8 mouse cellular contexts compared by ENCODE assay signal in the genomic region with DNA sequence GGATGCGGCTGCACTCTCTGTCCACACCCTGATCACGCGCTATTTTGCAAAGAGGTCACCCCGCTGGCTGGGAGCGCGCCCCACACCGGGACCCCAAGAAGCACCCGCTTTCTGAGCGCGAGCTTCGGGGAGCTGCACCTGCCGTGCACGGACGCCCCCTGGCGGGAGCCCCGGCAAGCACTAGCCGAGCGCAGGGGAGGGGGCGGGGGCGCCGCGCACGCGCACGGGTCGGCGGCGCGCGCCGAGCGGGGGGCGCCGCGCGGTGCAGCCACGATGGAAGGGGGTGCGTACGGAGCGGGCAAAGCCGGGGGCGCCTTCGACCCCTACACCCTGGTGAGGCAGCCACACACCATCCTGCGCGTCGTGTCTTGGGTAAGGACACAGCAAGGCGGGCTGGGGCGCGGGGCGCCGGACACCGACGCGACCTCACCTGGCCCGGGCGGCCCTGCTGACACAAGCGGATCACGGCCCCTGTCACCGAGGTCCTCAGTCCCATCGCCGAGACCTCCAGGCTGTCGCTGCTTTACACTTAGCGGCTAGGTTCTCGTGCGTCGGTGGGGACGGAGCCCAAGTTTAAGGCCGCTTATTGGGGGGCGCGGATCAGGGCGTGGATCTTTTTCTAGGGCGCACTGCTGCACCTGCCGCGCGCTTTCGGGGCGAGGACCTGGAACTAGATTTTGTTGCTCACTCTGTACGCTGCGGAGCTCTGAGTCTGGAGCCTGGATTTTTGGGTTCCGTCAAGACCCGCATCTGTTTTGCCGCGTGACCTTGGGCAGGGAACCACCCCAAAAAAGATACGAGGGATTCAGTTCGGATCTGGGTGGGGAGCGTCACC. TPM values are rescaled to one million over a fixed set of nuclear protein-coding genes. Genes with fewer than 3 reads are reported as not detected.
DNase-seq lines count a peak whose midpoint lies in the region; ATAC-seq and TF ChIP-seq lines count a peak whose summit lies in the region.

Gene Syngr1, plus strand, starts transcription at position 214 of the 835 bp plus-strand sequence.
Gene Rpl3, minus strand, starts transcription at position 748 of the 835 bp plus-strand sequence.

- peak within 1 kb of the TSS; percentile 63 for H3K4me3 ChIP-seq in embryonic facial prominence, embryonic 13.5 days
- peak within 1 kb of the TSS; percentile 63 for H3K4me3 ChIP-seq in limb, embryonic 14.5 days (replicated peaks; ENCODE audit: low read length)
- H3K4me3 ChIP-seq in midbrain, embryonic 14.5 days (replicated peaks; ENCODE audit: low read depth, low read length), result peak within 1 kb of the TSS; percentile 75

- peak; percentile 21; the same call in 1 of the 2 replicates for ATAC-seq in embryonic facial prominence, embryonic 13.5 days (ENCODE audit: insufficient number of reproducible peaks, insufficient read depth, low FRiP score, low TSS enrichment, low read depth)
- ATAC-seq in limb, embryonic 14.5 days (ENCODE audit: low FRiP score, low read depth), result peak; percentile 45
- peak; percentile 73 for ATAC-seq in midbrain, embryonic 14.5 days (ENCODE audit: low FRiP score, low TSS enrichment)

- H3K4me1 ChIP-seq in embryonic facial prominence, embryonic 13.5 days, result peaks cover 16% of the 10 kb centered on the region
- peaks cover 6% of the 10 kb centered on the region for H3K4me1 ChIP-seq in limb, embryonic 14.5 days (ENCODE audit: control insufficient read depth, insufficient read depth, low read length)
- peaks cover 10% of the 10 kb centered on the region for H3K4me1 ChIP-seq in midbrain, embryonic 14.5 days (ENCODE audit: control insufficient read depth, insufficient read depth, low read length)

- peak; percentile 84 for DNase-seq in layer of hippocampus, adult 11-12 months (ENCODE audit: low spot score)
- DNase-seq in layer of hippocampus, adult 9-10 months (ENCODE audit: low spot score), result no peak
- peak; percentile 55 to 69 for DNase-seq in heart, adult 9 months (ENCODE audit: low spot score in 2 of 2)
- DNase-seq in kidney, adult 8-10 months, result peak; percentile 59 to 70
- DNase-seq in limb, embryonic 14.5 days (ENCODE audit: low spot score), result peak; percentile 43
- DNase-seq in midbrain, embryonic 14.5 days, result peak; percentile 92
- DNase-seq in spleen, adult 18-20 months, result peak; percentile 45 to 76

- H3K9me3 ChIP-seq in embryonic facial prominence, embryonic 13.5 days, result no peaks in the 10 kb centered on the region
- no peaks in the 10 kb centered on the region for H3K9me3 ChIP-seq in limb, embryonic 14.5 days (ENCODE audit: control insufficient read depth, low read length)
- no peaks in the 10 kb centered on the region for H3K9me3 ChIP-seq in midbrain, embryonic 14.5 days (ENCODE audit: control insufficient read depth, low read length)

- H3K36me3 ChIP-seq in embryonic facial prominence, embryonic 13.5 days, result no peaks in the 10 kb centered on the region
- no peaks in the 10 kb centered on the region for H3K36me3 ChIP-seq in limb, embryonic 14.5 days (ENCODE audit: control insufficient read depth, insufficient read depth, low read length)
- H3K36me3 ChIP-seq in midbrain, embryonic 14.5 days (ENCODE audit: control insufficient read depth, insufficient read depth, low read length), result no peaks in the 10 kb centered on the region

- WGBS in embryonic facial prominence, embryonic 13.5 days, result 1% methylated on average over 84 of the region's 86 CpGs
- 2% methylated on average over 74 of the region's 86 CpGs for WGBS in limb, embryonic 14.5 days
- WGBS in midbrain, embryonic 14.5 days, result under 1% methylated on average over 86 of the region's 86 CpGs

- peak within 1 kb of the TSS; percentile 69 for H3K9ac ChIP-seq in embryonic facial prominence, embryonic 13.5 days
- peak within 1 kb of the TSS; percentile 56 for H3K9ac ChIP-seq in limb, embryonic 14.5 days (ENCODE audit: low read depth, low read length, severe bottlenecking)
- H3K9ac ChIP-seq in midbrain, embryonic 14.5 days (replicated peaks; ENCODE audit: low read length), result peak within 1 kb of the TSS; percentile 84

- TF ChIP-seq POLR2A in limb, embryonic 14.5 days (IDR thresholded peaks at IDR 0.05; ENCODE audit: borderline replicate concordance, extremely low read depth, insufficient read depth, insufficient read length), result no peak

- H3K27ac ChIP-seq in embryonic facial prominence, embryonic 13.5 days, result no peak within 1 kb of the TSS
- no peak within 1 kb of the TSS for H3K27ac ChIP-seq in limb, embryonic 14.5 days (replicated peaks; ENCODE audit: low read depth, low read length)
- H3K27ac ChIP-seq in midbrain, embryonic 14.5 days (replicated peaks; ENCODE audit: low read depth, low read length), result 0 out of 2 replicates have a peak within 1 kb of the TSS, but pooled peaks have one; percentile 37

- peak within 1 kb of the TSS; percentile 97 for H3K4me2 ChIP-seq in embryonic facial prominence, embryonic 13.5 days
- peak within 1 kb of the TSS; percentile 97 for H3K4me2 ChIP-seq in limb, embryonic 14.5 days (replicated peaks; ENCODE audit: low read depth, low read length, severe bottlenecking)
- peak within 1 kb of the TSS; percentile 76 for H3K4me2 ChIP-seq in midbrain, embryonic 14.5 days (ENCODE audit: low read length)

- peaks cover 62% of the 10 kb centered on the region for H3K27me3 ChIP-seq in embryonic facial prominence, embryonic 13.5 days
- H3K27me3 ChIP-seq in limb, embryonic 14.5 days (ENCODE audit: control insufficient read depth, insufficient read depth, low read length), result peaks cover 28% of the 10 kb centered on the region
- no peaks in the 10 kb centered on the region; the same call in 1 of the 2 replicates for H3K27me3 ChIP-seq in midbrain, embryonic 14.5 days (ENCODE audit: control insufficient read depth, insufficient read depth, low read length)

RNA-seq across cellular contexts. Expression of gene Syngr1, which starts in this region (rescaled TPM):
- polyA plus RNA-seq in embryonic facial prominence, embryonic 13.5 days (2015; fragmentation: Nextera tagmentation; extraction: Ambion mirVana), result 7.0 and 8.7 TPM in 2 replicates
- 10.8 and 11.0 TPM in 2 replicates for polyA plus RNA-seq in limb, embryonic 14.5 days (2012; rRNA removed)
- polyA plus RNA-seq in limb, embryonic 14.5 days (2014; fragmentation: Nextera tagmentation; extraction: Ambion mirVana), result 8.3 and 11.5 TPM in 2 replicates
- 26.3 and 39.4 TPM in 2 replicates for polyA plus RNA-seq in midbrain, embryonic 14.5 days (2014; fragmentation: Nextera tagmentation; extraction: Ambion mirVana)

RNA-seq across cellular contexts. Expression of gene Rpl3, which starts in this region (rescaled TPM):
- 1,097 and 1,210 TPM in 2 replicates for polyA plus RNA-seq in embryonic facial prominence, embryonic 13.5 days (2015; fragmentation: Nextera tagmentation; extraction: Ambion mirVana)
- polyA plus RNA-seq in limb, embryonic 14.5 days (2012; rRNA removed), result 1,074 and 1,569 TPM in 2 replicates
- polyA plus RNA-seq in limb, embryonic 14.5 days (2014; fragmentation: Nextera tagmentation; extraction: Ambion mirVana), result 1,384 and 1,387 TPM in 2 replicates
- 681 and 724 TPM in 2 replicates for polyA plus RNA-seq in midbrain, embryonic 14.5 days (2014; fragmentation: Nextera tagmentation; extraction: Ambion mirVana)

Comparison
In these comparisons a context has a peak if more than half of its experiments do, and no peak if none do; other contexts are left out.
1. ATAC-seq: peak in every context shown above with its lines; median percentile 73 in midbrain, embryonic 14.5 days; 45 in limb, embryonic 14.5 days; 21 in embryonic facial prominence, embryonic 13.5 days.